Mouse (Mus musculus) cerebellum, adult 11-12 months (tissue): ENCODE measurements around the gene Vgll4.
"Not testable (repeated sequence)": the region's sequence is repeated elsewhere in the genome, so short reads cannot be mapped to it uniquely, and the experiment has no call there.

Experiments used
- DNase-seq: peaks from one replicate; pipeline ENCODE4 v3.0.0; 2022

The Vgll4 gene

GRCm38 (mm10) chr6:114936297-114936940 is 33.4 kb downstream of the Vgll4 start:
- DNase-seq: no peak

DNA sequence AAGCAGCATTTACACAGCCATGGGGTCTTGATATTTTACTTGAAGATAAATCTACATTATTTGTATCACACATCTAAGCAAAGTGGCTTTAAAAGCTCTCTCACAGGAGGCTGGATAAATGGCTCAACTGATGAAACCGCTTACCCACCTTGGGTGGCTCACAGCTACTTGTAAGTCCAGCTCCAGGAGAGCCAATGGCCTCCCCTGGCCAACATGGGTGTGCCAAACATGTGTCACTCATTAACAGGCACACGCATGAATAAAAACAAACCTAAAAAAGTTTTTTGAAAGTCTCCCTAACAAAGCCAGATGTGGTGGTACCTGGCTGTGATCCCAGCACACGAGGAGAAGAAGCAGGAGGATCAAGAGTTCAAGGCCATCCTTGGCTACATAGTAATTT is 34.4 kb downstream of the Vgll4 start:
- DNase-seq: no peak

DNA sequence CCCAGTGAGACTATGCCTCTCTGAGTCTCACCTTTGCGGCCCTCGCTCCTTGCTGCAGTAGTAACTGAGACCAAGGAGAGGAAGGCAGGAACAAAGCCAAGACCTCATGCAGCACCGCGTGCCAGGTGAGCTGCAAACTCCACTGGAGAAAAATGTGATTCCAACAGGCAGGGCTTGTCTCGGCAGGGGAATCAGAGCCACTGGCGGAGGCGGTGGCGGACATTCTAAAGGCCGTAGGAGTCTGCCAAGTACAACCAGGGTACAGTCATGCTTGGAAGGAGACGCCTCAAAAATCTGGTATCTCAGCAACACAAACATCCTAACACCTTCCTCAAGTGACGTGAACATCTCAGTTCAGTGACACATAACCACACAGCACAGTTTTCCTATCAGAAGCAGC is 35.7 kb downstream of the Vgll4 start:
- DNase-seq: peak; percentile 41

GRCm38 (mm10) chr6:114932991-114933392 is 36.8 kb downstream of the Vgll4 start:
- no peak for DNase-seq

GRCm38 (mm10) chr6:114932116-114932500 is 37.7 kb downstream of the Vgll4 start:
- no peak for DNase-seq

GRCm38 (mm10) chr6:114931212-114932115 is 38.3 kb downstream of the Vgll4 start:
- peak; percentile 64 for DNase-seq

GRCm38 (mm10) chr6:114930646-114931045 is 39.1 kb downstream of the Vgll4 start:
- peak; percentile 32 for DNase-seq

DNA sequence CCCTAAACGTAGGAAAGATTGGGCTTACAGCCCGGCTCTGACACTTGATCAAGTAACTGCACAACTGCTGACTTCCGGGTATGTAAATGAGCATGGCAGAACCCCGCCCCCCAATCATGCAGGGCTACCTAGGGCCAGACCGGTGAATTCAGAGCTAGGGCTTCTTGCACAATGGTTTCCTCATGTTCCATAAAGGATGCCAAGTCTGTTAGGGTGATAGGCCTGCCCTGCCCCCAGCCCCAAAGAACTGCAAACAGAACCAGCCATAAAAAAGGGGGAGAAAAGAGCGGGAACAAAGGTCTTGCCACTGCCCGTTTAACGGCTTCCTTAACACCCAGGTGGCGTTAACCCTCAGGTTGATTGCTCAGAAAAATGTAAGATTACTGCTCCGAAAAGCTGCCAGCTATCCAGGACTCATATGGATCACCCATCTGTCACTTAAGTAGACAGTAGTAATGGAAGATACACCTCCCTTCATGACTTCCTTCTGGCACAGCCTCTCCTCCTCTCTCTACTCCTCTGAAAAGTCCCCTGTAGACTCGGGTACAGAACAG is 39.7 kb downstream of the Vgll4 start:
- peak; percentile 60 for DNase-seq

- DNase-seq: peak; percentile 58
These were observed 40.4 kb downstream of the Vgll4 start for GRCm38 (mm10) chr6:114929346-114929745.

DNA sequence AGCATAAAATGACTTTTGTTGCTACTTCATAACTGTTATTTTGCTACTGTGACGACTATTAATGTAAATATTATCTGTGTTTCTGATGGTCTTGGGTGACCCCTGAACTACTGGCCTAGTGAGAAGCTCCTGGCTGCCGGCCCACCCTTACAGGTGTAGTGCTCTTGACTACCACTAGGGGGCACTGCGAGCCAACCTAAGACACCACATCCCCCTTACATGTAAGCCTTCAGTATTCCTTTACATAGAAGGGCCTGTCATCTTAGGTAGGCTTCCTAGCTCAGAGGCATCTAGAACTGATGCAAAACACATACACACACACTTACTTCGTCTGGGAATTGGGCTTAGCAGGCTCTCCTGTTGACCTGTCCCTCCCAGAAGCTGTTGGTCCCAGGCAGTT is 41.3 kb downstream of the Vgll4 start:
- DNase-seq: peak; percentile 78

GRCm38 (mm10) chr6:114927400-114927799 is 42.4 kb downstream of the Vgll4 start:
- DNase-seq: no peak

GRCm38 (mm10) chr6:114926369-114927157 is 43.2 kb downstream of the Vgll4 start:
- DNase-seq: no peak

DNA sequence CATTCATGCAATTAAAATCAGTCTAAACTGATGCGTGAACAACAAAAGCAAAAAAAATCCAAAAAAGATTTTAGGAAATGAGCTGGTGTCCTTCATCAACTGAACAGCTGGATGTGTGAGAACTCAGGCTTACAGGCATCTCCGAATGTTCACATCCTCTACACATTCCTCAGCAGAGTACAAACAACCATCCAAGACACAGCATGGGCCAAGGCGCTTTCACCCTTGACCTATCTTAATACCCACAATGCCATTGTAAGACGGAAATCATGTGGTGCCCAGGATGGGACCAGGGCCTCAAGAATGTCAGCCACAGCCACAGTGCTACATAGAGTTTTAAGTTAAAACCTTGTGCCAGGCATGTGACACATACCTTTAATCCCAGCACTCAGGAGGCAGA is 44.6 kb downstream of the Vgll4 start:
- DNase-seq: no peak

DNA sequence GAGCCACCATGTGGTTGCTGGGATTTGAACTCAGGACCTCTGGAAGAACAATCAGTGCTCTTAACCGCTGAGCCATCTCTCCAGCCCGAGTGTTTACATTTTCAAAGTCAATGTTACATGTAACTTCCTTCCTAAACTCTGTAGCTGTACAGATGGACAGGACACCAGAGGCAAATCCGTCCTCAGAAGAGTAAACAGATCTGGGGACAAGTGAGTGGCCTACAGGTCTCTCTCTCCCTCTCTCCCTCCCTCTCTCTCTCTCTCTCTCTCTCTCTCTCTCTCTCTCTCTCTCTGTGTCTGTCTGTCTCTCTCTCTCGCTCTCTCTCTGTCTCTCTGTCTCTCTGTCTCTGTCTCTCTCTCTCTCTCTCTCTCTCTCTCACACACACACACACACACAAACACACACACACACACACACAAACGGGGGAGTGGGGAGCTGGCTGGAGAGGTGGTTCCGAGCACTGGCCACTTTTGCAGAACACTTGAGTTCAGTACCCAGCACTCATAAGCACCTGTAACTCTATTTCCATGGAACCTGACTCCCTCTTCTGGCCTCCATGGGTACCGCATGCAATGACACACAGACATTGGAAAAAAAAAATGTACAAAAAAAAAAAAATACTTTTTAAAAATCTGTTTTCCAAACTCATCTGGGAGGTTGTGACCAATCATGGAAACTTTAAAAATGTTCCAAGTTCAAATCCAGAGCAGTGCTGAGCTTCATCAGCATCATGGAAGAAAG is 47.3 kb downstream of the Vgll4 start:
- DNase-seq: not testable (repeated sequence)

- DNase-seq: no peak
These were observed 48.0 kb downstream of the Vgll4 start for GRCm38 (mm10) chr6:114921632-114922354.

GRCm38 (mm10) chr6:114920523-114921445 is 49.0 kb downstream of the Vgll4 start:
- DNase-seq: no peak

DNA sequence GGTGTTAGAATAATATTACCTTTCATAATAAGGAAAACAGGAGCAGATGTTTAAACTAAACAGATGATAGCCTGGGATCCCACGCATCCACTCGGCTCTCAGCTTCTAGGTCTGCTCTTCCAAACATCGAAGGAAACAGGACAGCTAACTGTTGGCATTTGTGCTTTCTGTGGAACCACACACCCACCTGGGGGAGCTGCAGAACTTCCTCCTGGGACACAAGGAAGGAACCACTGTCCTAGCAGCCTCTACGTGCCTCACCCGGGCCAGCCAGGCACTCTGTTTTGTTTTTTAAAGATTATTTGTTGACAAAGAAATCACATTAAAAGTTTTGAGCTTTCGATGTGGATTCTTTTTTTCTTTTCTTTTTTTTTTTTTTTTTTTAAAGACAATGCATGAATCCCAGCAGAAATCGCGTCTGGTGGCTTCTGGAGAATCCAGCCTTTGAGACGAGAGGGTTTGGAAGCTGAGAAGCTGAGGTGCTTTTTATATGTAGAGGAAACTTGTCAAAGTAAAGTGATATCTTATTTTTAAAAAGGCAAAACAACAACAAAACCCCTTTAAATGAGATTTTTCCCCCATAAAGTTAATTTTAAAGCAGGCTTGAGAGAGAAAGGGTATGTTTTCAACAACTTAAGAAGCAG is 50.0 kb downstream of the Vgll4 start:
- DNase-seq: no peak

GRCm38 (mm10) chr6:114918994-114919393 is 50.8 kb downstream of the Vgll4 start:
- no peak for DNase-seq

DNA sequence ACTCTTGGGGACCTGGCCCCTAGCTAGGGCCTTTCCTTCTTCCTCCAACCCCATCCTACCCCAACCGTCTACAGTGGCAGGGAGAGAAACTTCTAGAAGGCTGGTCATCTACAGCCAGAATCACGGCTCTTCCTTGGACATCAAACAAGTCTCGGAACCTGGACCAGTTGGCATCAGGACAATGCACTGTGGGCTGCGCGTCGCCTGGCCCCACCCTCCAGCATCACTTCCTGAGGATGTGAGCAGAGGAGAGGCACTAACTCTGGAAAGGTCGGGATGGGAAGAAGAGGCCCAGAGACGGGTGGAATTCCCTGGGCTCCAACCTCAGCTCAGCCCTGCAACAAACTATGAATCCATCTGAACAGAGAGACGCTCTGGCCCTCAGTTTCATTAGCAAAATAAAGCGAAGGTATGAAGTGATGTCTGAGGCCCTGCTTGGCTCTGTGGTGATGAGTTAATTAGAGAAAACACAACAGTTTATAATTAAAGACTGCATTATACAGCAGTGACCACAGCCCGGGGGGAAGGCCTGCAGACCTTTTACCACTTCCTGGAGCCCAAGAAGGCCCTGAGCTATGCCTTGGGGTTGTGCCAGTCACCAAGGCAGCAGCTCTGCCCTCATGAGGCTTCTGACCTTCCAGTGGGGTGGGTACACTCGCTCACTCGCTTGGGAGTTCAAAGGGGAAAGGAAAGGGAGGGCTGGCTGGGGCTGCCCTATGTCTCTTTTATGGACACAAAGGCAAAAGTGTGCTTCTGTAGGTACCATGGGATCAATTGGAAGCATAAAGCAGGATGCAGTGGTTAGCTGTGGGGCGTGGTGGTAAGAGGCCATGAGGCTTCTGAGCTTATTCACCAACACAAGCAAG is 51.8 kb downstream of the Vgll4 start:
- no peak for DNase-seq
